Mouse (Mus musculus): ENCODE measurements around the gene Nepro. TPM values are rescaled to one million over a fixed set of nuclear protein-coding genes. Genes with fewer than 3 reads are reported as not detected.

Gene Nepro
- polyA plus RNA-seq, 1 experiment, result 9.0 TPM

DNA sequence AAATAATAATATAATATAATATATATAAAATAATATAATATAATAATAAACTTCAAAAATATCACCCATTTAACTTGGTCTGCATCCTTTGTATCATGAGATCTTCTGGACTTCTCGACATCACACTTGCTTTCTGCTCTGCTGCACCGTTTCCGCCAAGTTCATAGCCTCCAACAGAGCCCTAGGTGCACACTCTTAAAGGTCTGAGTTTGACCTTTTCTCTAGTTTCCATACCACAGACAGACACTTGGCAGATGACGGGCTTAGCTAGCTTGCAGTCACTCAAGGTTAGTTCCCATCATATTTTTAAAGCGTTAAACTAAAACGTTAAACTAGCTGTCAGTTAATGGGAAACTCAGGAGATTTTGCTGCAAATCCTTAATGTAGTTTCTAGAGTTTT is 50.1 kb downstream of the Nepro start:
- TF ChIP-seq GATA1 (IDR thresholded peaks at IDR 0.05; ENCODE audit: low read length), result no peak

DNA sequence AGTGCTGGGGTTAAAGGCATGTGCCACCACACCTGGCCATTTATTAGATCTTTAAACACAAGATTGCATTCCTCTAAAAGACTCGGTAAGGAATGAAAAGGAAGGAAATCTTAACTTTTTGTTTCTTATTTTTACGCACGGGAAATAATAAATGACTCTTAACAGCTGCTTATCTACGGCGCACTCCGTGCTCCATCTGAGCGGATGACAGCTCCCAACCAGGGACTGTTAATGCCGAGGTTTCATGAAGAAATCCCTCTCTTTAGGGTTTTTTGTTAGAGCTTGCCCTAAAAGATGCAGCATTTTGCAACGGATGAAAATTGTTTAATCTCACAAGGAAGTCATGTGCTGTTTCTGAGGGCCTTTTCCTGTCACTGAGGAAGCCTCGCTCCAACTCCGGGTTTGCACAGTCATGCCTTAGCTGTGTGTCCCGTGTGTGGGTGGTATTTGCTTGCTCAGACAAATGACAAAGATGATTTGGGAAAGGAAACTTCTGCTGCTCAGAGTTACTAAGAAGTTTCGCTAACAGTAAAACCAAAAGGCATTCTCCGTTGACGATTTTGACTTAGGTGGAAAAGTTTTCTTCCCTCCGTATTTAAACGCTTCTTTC is 54.5 kb downstream of the Nepro start:
- TF ChIP-seq GATA1 (IDR thresholded peaks at IDR 0.05; ENCODE audit: low read length), result no peak

DNA sequence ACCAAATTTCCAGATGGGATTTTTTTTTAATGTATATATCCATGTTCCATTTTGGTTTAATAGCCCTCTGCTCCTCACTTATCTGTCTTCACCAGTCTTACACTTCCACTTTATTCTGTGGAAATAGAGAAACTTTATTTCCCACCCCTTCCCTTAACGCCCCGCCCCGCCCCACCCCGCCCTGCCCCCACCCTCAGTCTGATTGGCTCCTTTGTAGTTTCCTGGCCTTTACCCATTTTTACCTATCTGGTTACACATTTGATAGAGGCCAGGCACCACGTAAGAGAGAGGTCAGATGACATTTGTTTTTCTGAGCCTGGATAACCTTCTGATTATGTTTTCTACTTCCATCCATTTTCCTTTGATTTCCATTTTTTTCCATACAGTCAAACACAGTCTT is 55.4 kb downstream of the Nepro start:
- no peak for TF ChIP-seq GATA1 (IDR thresholded peaks at IDR 0.05; ENCODE audit: low read length)

DNA sequence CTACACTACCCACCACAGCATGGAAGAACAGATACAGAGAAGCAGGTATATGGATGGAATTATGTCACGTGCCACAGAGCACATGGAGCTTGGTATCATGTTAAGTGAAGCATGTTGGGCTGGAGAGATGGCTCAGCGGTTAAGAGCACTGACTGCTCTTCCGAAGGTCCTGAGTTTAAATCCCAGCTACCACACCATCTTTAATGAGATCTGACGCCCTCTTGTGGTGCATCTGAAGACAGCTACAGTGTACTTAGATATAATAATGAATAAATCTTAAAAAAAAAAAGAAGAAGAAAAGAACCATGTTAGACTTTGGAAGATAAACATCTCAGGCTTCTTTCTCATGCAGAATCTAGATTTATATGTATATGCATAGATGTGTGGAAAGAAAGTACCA is 56.6 kb downstream of the Nepro start:
- TF ChIP-seq GATA1 (IDR thresholded peaks at IDR 0.05; ENCODE audit: low read length), result no peak

Other genes with a start within 250 kb of the Nepro start
- not detected in 2 replicates for gene Boc, start 165.4 kb upstream of the Nepro start, polyA plus RNA-seq (2012)
- 28.5 and 34.9 TPM in 2 replicates for gene Gtpbp8, start 22.1 kb downstream of the Nepro start, polyA plus RNA-seq (2012)
- 0.40 and 0.69 TPM in 2 replicates for gene Cd200r1, start 41.4 kb downstream of the Nepro start, polyA plus RNA-seq (2012)
- gene Cd200r4, start 87.4 kb downstream of the Nepro start, polyA plus RNA-seq (2012), result 0.12 and 0.22 TPM in 2 replicates
- gene Cd200r2, start 142.8 kb downstream of the Nepro start, polyA plus RNA-seq (2012), result not detected in 2 replicates
- 0.06 and 0.14 TPM in 2 replicates for gene Cd200r3, start 219.4 kb downstream of the Nepro start, polyA plus RNA-seq (2012)